Mouse (Mus musculus) CD4-positive helper T cell, adult 2 months (primary cell): ENCODE data around the gene C130060K24Rik.

Experiments used
- DNase-seq: peaks from one replicate; pipeline ENCODE4 v3.0.0-alpha.2; 2012; ENCODE audit warnings: low read depth, missing footprints, low spot score

The C130060K24Rik gene

GRCm38 (mm10) chr6:65380918-65381772, at the start of gene C130060K24Rik:
Gene C130060K24Rik, plus strand, starts transcription at chr6:65381105.
- DNase-seq: no peak

GRCm38 (mm10) chr6:65334246-65334645, 46.7 kb upstream of the C130060K24Rik start:
- no peak for DNase-seq

GRCm38 (mm10) chr6:65339391-65339790, 41.5 kb upstream of the C130060K24Rik start:
- DNase-seq: no peak

- no peak for DNase-seq
Measured at GRCm38 (mm10) chr6:65341360-65341759, 39.5 kb upstream of the C130060K24Rik start.

- no peak for DNase-seq
Measured at GRCm38 (mm10) chr6:65347736-65348135, 33.2 kb upstream of the C130060K24Rik start.

GRCm38 (mm10) chr6:65348255-65348654, 32.6 kb upstream of the C130060K24Rik start:
- DNase-seq: no peak

GRCm38 (mm10) chr6:65351622-65352021, 29.3 kb upstream of the C130060K24Rik start:
- no peak for DNase-seq

GRCm38 (mm10) chr6:65375918-65376317, 5.0 kb upstream of the C130060K24Rik start:
- no peak for DNase-seq

- no peak for DNase-seq
Measured at GRCm38 (mm10) chr6:65421888-65422287, 41.0 kb downstream of the C130060K24Rik start.

- DNase-seq: no peak
Measured at GRCm38 (mm10) chr6:65427065-65427464, 46.2 kb downstream of the C130060K24Rik start.

GRCm38 (mm10) chr6:65433159-65433558, 52.3 kb downstream of the C130060K24Rik start:
- no peak for DNase-seq

GRCm38 (mm10) chr6:65453465-65453864, 72.6 kb downstream of the C130060K24Rik start:
- peak; percentile 34 for DNase-seq

- DNase-seq: peak; percentile 15
Measured at GRCm38 (mm10) chr6:65465294-65465693, 84.4 kb downstream of the C130060K24Rik start.

- DNase-seq: no peak
Measured at GRCm38 (mm10) chr6:65470320-65470719, 89.4 kb downstream of the C130060K24Rik start.

- DNase-seq: peak; percentile 5
Measured at GRCm38 (mm10) chr6:65472455-65472854, 91.5 kb downstream of the C130060K24Rik start.

- no peak for DNase-seq
Measured at GRCm38 (mm10) chr6:65498786-65499185, 117.9 kb downstream of the C130060K24Rik start.
